Mouse (Mus musculus) thymus, adult 18-20 months (tissue): Measurements from ENCODE around the gene Ahcyl2.

Experiments used
- DNase-seq, 2 experiments: peaks; one replicate each; pipeline ENCODE4 v3.0.0; 2022; ENCODE audit warnings: mixed read lengths in 2 of 2

Ahcyl2 gene

GRCm38 (mm10) chr6:29770672-29771321 lies 3.0 kb downstream of the Ahcyl2 start:
- no peak for DNase-seq

- DNase-seq, result no peak
Measured at GRCm38 (mm10) chr6:29772236-29772635, 4.4 kb downstream of the Ahcyl2 start.

GRCm38 (mm10) chr6:29774161-29774560 lies 6.3 kb downstream of the Ahcyl2 start:
- DNase-seq, result no peak

- DNase-seq, result no peak
Measured at GRCm38 (mm10) chr6:29775609-29776008, 7.8 kb downstream of the Ahcyl2 start.

- DNase-seq, result no peak
Measured at GRCm38 (mm10) chr6:29776542-29777237, 8.9 kb downstream of the Ahcyl2 start.

GRCm38 (mm10) chr6:29777238-29777555 lies 9.4 kb downstream of the Ahcyl2 start:
- no peak for DNase-seq

- DNase-seq, result no peak
Measured at GRCm38 (mm10) chr6:29780082-29780481, 12.3 kb downstream of the Ahcyl2 start.

- no peak for DNase-seq
Measured at GRCm38 (mm10) chr6:29780571-29780970, 12.8 kb downstream of the Ahcyl2 start.

- DNase-seq, result no peak
Measured at GRCm38 (mm10) chr6:29782239-29782638, 14.4 kb downstream of the Ahcyl2 start.

GRCm38 (mm10) chr6:29783960-29784359 lies 16.1 kb downstream of the Ahcyl2 start:
- no peak for DNase-seq

GRCm38 (mm10) chr6:29784413-29785021 lies 16.7 kb downstream of the Ahcyl2 start:
- no peak for DNase-seq

GRCm38 (mm10) chr6:29785759-29786158 lies 17.9 kb downstream of the Ahcyl2 start:
- no peak for DNase-seq

GRCm38 (mm10) chr6:29788779-29789350 lies 21.1 kb downstream of the Ahcyl2 start:
- DNase-seq, result no peak

GRCm38 (mm10) chr6:29790014-29790698 lies 22.3 kb downstream of the Ahcyl2 start:
- DNase-seq, result no peak

GRCm38 (mm10) chr6:29793520-29793919 lies 25.7 kb downstream of the Ahcyl2 start:
- no peak for DNase-seq

- no peak for DNase-seq
Measured at GRCm38 (mm10) chr6:29794582-29794981, 26.8 kb downstream of the Ahcyl2 start.

GRCm38 (mm10) chr6:29802979-29803378 lies 35.2 kb downstream of the Ahcyl2 start:
- DNase-seq, result no peak

- DNase-seq, result no peak
Measured at GRCm38 (mm10) chr6:29804006-29804405, 36.2 kb downstream of the Ahcyl2 start.

GRCm38 (mm10) chr6:29805381-29805780 lies 37.6 kb downstream of the Ahcyl2 start:
- DNase-seq, result no peak

GRCm38 (mm10) chr6:29812076-29812475 lies 44.3 kb downstream of the Ahcyl2 start:
- DNase-seq, result no peak

GRCm38 (mm10) chr6:29812651-29813050 lies 44.8 kb downstream of the Ahcyl2 start:
- no peak for DNase-seq

- DNase-seq, result no peak
Measured at GRCm38 (mm10) chr6:29814616-29815015, 46.8 kb downstream of the Ahcyl2 start.

GRCm38 (mm10) chr6:29815060-29815459 lies 47.2 kb downstream of the Ahcyl2 start:
- no peak for DNase-seq
